Mouse (Mus musculus) liver, adult 2 months (tissue): ENCODE measurements at regions not wholly inside any gene's neighbourhood (a gene's known extent, or its start where the extent isn't known, plus 50 kb on each side); places are given as distances from the start of the nearest gene placed in this dataset.

Source experiments
- CTCF ChIP-seq: fragments of 200-500 bp; IDR thresholded peaks from 2 replicates; pipeline ENCODE4 v1.5.1; 2011; ENCODE audit warnings: low read depth, low read length, control low read depth
- POLR2A ChIP-seq: fragments of 200-500 bp; IDR thresholded peaks from 2 replicates; pipeline ENCODE4 v1.6.1; 2011; ENCODE audit warnings: low read length, control low read depth; ENCODE audit not compliant: insufficient read depth; ENCODE audit errors: extremely low read depth

DNA sequence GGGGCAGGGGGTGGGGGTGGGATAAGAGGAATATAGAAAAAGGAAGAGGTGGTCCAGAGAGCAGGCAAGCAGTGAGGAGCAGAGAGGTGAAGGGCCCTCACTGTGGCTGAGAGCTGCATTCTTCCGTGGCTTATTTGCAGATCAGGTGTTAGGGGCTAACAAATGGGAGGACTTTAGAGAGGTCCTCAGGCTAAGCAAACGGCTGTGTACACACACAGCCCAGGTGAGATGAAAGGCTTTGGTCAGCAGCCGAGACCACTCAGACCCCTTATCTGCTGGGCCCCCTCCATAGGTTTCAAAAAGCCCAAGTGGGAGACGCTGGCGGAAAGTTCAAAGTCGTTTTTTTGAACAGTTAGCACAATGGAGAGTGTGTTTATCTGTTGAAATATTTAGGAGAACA lies 252.9 kb upstream of the Irx5 start:
- TF ChIP-seq CTCF, result no peak
- no peak for TF ChIP-seq POLR2A
